Mouse (Mus musculus): Measurements from ENCODE around the gene Inpp4a.

The Inpp4a gene

GRCm38 (mm10) chr1:37322690-37323089 lies 23.0 kb downstream of the Inpp4a start:
- DNase-seq (ENCODE audit: low read depth): no peak

DNA sequence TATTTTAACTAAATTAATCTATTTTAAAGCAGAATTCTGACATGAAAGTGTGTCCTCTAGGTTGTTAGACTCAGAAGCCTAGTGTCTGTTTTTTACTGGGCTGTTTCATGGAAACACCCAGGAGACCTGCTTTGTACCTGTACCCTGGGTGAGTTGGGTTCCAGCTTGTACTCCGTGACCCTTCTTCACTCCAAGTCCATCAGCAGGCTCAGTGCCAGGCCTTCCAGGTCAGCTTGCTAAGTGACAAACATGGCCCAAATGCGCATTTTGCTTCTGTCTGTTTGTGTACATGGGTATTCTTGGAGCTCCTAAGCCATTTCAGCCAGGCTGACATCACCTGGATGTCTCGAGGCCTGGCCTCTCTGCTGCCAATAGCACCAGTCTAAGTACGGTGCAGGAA lies 23.5 kb downstream of the Inpp4a start:
- DNase-seq (ENCODE audit: low read depth): no peak

DNA sequence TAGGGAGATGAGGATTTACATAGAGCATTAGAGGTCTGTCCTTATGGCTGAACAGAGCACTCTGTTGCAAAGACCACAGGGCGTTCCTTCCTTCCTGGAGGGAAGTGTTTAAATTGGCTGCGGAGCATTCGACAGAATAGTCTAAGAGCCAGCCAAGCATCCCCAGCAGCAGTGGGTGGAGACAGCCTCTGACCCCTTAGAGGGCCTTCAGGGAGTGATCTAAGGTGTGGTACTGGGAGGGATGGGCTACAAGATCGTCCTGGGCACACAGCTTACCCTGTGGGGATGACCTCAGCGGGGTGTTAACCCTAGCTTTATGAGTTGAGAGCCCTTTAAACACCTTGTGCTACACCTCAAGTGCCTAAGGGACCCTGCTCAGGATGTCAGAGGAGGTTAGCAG lies 24.9 kb downstream of the Inpp4a start:
- DNase-seq (ENCODE audit: low read depth): no peak

DNA sequence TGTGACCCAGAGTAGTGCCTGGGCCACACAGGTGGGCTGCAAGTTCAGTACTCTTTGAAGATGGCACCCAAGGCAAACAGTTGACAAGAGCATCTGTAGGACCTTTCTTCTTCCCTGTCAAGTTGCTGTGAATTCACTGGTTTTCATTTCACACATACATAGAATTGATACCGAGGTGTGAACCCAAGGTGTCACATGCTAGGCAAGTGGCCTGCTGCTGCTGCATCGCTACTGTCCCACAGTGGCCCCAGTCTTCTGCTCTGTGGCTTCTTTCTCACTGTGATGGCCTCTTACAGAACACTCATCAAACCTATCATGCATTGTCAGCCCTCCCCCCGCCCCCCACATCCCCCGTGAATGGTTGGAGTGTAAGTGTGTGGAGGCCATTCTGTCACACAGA lies 27.6 kb downstream of the Inpp4a start:
- DNase-seq (ENCODE audit: low read depth): no peak

- DNase-seq (ENCODE audit: low read depth): no peak
Measured at GRCm38 (mm10) chr1:37329132-37329531, 29.5 kb downstream of the Inpp4a start.

GRCm38 (mm10) chr1:37329831-37330230 lies 30.2 kb downstream of the Inpp4a start:
- no peak for DNase-seq (ENCODE audit: low read depth)

- DNase-seq (ENCODE audit: low read depth): no peak
Measured at GRCm38 (mm10) chr1:37332756-37333155, 33.1 kb downstream of the Inpp4a start.

DNA sequence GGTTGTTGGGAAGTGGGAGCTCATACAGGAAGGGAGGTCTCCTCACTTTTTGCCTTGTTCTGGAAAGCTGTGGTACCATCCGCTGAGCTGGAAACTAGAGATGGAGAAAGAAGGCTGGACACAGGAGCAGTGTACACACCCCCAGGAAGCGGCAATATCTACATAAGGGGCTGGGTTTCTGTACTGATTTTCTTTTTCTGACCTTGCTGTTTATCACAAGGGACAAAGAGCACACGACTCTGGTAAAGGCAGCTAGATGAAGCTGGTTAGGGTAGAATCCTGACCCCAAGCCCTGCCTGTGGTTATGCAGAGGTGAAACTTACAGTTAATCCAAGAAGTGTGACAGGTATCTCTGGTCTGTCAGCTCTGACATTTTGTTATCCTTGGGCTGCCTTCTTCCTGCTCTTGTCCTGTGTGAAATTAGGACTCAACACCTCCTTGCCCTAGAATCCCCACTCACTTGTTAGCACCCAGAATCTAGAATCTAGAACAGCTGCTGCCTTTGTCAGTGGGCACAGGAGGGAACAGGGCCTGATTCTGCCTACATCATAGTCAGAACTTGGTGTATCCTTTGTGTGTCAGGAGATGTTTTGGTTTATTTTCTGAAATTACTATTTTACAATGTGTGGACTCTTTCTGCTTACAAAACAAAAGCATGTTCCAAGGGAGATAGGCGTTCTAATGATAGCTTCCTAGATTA lies 34.2 kb downstream of the Inpp4a start:
- no peak for DNase-seq (ENCODE audit: low read depth)

DNA sequence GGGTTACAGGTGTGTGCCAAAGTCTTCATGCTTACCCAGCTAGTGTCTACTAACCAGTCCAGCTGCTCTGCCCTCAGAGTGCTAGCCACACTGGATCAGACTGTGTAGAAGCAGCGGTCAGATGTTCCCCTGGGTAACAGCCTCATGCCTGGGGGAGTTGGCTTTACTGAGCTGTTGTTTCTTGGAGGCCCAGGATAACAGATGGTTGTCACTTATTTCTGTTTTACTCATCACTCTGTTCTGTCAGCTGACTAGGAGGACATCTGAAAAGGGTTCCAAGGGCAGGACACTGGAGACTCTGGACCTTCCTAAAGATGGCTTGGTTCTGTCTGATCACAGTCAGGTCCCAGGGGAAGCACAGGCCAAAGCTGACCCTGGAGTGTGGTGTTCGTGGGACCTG lies 36.4 kb downstream of the Inpp4a start:
- DNase-seq (ENCODE audit: low read depth): no peak

DNA sequence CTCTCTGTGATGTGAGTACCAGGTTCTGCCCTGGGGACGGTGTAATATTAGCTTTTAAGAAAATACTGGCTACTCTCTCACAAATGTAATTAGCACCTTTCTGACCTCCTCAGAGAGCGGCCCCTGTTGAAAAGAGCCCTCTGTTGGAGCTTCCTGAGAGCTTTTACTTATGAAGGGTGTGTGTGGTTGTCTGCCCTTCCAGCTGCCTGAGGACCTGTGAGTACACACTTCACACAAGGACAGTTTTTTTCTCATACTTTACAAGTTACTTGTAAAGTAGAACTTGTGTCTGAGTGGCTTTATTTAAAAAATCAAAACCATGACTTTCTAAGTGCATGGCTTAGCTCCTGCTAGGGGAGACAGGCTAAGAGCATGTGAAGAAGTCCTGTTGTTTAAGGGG lies 37.1 kb downstream of the Inpp4a start:
- no peak for DNase-seq (ENCODE audit: low read depth)

GRCm38 (mm10) chr1:37337273-37337672 lies 37.6 kb downstream of the Inpp4a start:
- DNase-seq (ENCODE audit: low read depth): no peak

GRCm38 (mm10) chr1:37339144-37339543 lies 39.5 kb downstream of the Inpp4a start:
- DNase-seq (ENCODE audit: low read depth): no peak

DNA sequence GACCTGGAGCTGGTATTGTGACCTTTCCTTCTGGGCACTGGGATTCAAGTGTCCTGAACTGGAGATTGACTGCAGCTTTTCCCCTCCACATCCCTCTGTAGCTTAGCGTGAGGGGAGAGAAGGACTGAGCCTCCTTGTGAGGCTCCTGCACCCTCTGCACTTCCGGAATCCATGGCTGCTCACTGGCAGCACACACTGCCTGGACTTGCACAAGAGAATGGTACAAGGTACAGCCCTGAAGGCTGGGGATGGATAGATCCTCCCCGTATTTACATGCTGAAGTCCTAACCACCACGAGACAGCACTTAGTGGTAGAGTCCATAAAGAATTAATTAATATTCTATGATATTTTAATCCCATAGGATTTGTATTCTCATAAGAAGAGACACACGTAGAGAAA lies 41.7 kb downstream of the Inpp4a start:
- DNase-seq (ENCODE audit: low read depth): no peak

GRCm38 (mm10) chr1:37341914-37342313 lies 42.2 kb downstream of the Inpp4a start:
- peak; percentile 25 for DNase-seq (ENCODE audit: low read depth)

DNA sequence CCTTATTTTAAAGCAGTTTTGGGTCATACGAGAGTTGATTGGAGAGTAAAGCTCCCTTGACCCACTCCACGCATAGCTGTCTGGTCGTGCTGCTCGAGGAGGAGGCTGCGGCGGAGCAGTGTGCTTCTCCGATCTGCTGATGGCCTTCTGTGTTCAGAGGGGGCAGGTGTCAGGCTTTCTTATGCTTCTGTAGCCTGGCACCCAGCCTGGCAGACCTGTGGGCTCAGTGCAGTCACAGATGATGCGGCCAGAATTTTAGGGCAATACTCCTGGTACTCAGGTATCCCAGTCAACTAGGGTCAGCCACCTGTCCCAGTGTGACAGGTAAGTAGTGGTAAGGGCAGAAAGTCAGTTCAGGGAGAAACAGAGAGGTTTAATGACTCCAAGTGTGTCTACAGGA lies 42.9 kb downstream of the Inpp4a start:
- DNase-seq (ENCODE audit: low read depth): no peak

GRCm38 (mm10) chr1:37343265-37343664 lies 43.6 kb downstream of the Inpp4a start:
- no peak for DNase-seq (ENCODE audit: low read depth)

DNA sequence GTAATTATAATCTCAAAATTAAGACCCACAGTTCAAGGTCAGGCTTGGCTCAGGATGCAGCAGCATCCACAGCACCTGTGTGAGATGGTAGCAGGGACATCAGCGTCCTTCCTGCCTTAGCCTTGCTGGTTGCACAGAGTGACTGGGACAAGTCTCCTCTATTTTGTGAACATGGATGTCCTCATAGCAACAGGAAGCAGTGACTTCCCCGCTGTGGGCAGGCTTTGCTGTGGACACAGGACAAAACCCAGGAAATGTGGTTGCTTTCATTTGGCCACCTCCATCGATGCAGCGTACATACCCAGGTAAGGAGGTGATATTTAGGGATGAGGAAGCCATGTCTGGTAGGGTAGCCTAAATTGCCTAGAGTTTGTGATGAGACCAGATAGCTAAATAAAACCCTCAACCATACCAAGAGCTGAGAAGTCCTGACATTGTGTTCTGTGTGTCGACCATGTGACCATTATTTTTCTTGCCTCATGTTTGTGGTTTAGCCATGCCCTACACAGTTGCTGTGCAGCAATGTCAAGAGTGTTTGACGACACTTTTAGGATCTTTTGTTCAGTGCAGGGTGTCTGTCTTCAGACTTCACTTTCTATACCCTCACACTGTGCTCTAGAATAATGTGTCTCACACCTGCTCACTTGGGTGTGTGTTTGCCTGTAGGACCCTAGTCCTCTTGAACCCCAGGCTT lies 44.7 kb downstream of the Inpp4a start:
- DNase-seq (ENCODE audit: low read depth): no peak

GRCm38 (mm10) chr1:37347361-37348080 lies 47.9 kb downstream of the Inpp4a start:
- DNase-seq (ENCODE audit: low read depth): peak; percentile 60

DNA sequence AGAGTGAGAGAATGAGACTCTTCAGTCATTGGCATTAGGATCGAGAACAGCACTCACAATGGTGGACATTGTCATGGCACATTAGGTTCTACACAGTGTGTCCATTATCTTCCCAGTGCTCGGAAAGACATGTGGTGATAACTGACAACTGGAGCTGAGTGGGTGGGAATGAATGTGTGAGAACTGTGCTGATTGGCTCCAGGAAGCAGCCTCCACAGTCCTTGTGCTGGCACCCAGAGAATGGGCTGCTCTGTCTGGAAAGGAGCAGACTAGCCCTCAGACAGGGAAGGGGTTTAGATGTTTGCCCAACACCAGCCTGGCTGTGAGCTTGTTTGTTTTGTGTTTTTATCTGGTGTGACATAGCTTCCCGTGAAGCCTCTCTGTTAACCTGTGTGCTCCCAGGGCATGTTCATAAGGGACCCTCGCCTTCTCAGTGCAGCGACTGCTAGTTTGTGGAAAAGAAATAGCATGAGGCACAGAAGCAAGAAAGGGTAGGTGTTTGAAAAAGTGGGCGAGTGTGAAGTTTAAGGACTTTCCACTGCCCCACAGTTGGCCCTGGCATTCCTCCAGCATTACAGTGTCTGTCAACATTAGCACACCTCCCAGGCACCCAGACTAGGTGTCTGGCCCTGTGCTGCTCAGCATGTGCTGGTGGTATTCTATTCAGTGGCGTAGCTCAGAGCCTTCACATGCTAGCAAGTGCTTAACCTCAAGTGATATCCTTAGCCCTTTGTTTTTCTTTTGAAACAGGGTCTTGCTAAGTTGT lies 51.4 kb downstream of the Inpp4a start:
- DNase-seq (ENCODE audit: low read depth): no peak

DNA sequence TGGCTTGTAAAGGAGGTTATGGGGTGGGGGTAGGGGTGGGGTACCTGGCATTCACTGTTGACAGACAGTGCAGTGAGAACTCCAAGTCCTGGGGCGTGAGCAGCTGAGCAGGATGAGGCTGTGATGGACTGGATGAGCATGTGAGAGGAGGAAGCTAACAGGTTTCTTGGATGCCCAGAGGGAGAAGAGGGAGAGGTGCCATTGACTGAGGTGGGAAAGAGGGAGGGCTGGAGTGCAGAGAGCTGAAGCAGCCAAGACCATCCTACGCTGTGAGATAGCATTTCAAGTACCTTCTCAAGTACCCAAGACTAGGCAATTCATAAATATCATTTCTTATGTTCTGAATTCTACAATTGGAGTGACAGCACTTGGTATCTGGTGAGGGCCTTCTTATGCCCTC lies 52.3 kb downstream of the Inpp4a start:
- no peak for DNase-seq (ENCODE audit: low read depth)

DNA sequence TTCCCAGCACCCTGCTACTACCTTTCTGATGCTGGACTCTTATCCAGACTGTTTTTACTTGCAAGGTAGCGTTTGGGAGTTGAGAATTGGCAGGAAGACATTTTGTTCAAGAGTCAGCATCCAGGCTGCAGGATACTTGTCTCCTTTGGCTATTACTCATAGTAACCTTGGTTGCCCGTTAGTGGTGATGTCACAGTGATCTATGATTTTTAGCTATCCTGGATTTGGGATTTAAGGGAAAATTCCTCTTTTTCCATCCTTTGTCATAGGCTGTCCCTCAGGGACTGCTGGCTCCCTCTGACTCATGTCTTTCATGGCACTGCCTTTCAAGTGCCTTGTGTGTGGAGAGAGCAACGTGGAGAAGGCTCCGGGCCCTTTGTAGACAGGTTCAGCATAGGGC lies 53.8 kb downstream of the Inpp4a start:
- peak; percentile 39 for DNase-seq (ENCODE audit: low read depth)

DNA sequence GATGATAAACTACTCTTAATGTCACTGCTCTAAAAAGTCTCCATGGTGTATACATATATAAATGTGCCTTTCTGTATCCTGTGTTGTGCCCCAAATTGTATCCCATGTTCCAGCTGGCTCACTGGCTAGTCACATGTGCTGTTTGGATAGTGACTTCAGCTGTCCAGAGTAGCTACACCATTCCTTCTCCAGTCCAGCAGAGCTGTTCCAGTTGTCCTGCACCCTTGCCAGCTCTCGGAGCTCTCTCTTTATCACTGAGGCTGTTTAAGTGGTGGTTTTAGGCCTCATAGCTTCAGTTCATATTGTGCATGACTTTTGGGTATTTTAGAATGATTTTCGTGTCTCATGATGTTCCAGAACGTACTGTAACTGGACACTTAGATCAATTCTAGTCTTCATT lies 55.8 kb downstream of the Inpp4a start:
- DNase-seq (ENCODE audit: low read depth): peak; percentile 64
